Mouse (Mus musculus): ENCODE measurements around the gene Dennd1a.

Dennd1a gene

DNA sequence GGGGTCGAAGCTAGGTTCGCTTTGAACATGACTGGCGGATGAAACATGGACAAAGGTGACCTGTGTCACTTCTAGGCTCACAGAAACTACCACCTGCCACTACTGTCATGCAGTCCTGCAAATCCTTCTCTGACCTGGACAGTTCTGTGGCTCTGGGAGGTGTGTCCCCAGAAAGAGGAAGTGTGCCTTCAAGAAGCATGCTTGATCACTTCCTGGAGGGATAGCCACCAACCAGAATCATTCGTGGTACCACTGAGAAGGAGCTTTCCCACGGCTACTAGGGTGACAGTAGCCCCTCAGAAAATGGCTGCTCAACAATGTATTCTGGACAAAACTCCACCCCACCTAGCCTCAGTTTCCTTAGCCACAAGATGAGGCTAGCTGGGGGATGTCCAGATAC lies 530.2 kb downstream of the Dennd1a start:
- in situ Hi-C loops (cut with MboI, MseI): no loop called here

DNA sequence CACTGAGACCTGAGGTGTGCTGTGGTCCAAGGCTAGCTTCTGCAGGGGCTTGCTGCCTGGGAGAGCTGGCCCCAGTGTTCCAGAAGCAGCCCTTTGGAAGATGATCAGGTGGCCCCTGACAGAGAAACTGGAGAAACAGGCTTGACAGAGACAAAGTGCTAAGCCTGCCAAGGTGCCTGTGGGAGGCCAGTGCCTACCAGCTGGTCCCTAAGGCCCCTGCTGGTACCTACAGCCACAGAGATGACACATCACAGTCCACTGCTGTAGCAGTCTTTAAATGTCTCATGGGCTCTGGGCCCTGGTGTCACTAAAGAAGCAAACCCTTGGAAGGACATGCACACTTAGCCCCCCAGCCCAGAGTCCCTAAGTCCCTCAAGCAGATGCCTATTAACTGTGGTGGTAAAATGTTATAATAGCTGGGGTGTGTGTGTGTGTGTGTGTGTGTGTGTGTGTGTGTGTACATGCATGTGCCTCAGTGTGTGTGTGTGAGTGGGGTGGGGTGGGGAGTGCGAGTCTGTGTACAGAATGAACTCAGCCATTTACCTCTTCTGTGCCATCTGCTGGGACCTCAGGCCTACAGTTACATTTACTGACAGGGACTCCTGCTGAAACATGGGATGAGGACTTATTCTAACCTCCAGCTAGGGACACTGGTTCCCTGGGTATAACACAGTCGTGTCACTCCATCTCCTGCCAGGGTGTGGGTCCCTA lies 530.8 kb downstream of the Dennd1a start:
- in situ Hi-C loops (cut with MboI, MseI): no loop called here

DNA sequence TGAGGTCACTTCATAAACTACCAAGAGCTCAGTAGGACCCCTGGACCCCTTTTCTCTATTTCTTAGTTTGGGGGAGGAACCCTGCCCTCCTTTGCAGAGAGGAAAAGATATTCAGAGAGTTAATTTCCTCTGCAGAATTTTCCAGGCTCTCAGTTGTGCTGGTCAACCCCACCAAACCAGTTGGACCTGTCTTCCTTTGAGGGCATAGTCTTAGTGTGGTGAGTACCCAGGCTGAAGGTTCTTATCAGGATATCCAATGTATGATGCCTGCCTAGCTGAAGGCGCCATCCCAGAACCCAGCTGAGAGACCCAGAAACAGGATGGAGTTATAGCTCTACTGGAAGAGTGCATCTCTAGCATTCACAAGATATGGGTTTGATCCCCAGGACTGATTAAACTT lies 536.1 kb downstream of the Dennd1a start:
- in situ Hi-C loops (cut with MboI, MseI): no loop called here

DNA sequence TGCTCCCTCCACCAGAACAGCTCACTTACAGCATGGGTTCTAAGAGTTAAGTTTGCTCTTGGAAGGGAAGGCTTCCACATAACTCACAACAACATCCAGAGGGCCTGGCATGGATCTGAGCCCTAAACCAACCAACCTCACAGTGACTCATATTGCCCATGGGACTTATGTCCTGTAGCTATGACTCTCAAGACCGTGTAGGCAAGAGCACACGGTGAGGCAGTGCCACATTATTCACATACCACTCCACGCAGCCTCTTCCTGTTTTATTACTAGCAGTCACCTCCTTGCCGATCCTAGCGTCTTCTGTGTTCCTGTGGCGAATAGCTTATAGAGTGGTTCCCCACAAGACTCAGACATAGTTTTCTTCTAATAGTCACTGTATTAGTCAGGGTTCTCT lies 537.9 kb downstream of the Dennd1a start:
- in situ Hi-C loops (cut with MboI, MseI): no loop called here
